Mouse (Mus musculus) midbrain, embryonic 10.5 days (tissue): ENCODE data around the gene Nup107. TPM values are rescaled to one million over a fixed set of nuclear protein-coding genes. Genes with fewer than 3 reads are reported as not detected.

Experiments used
- DNase-seq: peaks from one replicate; pipeline ENCODE4 v3.0.0-alpha.2; 2017; ENCODE audit warnings: low spot score
- H3K27ac ChIP-seq: fragments of 300-500 bp; sonication (generic); replicated peaks from 2 replicates; pipeline ENCODE4 v1.5.1; 2016; ENCODE audit warnings: mild to moderate bottlenecking
- H3K27me3 ChIP-seq: fragments of 300-500 bp; sonication (generic); 2 replicates; pipeline ENCODE4 v1.6.1; 2016; ENCODE audit warnings: low read depth, mild to moderate bottlenecking; ENCODE audit not compliant: poor library complexity, severe bottlenecking
- H3K36me3 ChIP-seq: fragments of 300-500 bp; sonication (generic); 2 replicates; pipeline ENCODE4 v1.6.1; 2016; ENCODE audit warnings: mild to moderate bottlenecking, moderate library complexity
- H3K4me1 ChIP-seq: fragments of 300-500 bp; sonication (generic); 2 replicates; pipeline ENCODE4 v1.6.1; 2016
- H3K4me3 ChIP-seq: fragments of 300-500 bp; sonication (generic); 2 replicates; pipeline ENCODE4 v1.5.1; 2016; ENCODE audit warnings: mild to moderate bottlenecking, moderate library complexity
- H3K9me3 ChIP-seq: fragments of 300-500 bp; sonication (generic); replicated peaks from 2 replicates; pipeline ENCODE4 v1.6.1; 2016; ENCODE audit warnings: mild to moderate bottlenecking
- WGBS: fragments of 180-500 bp; shearing (Covaris S2); methylation state at CpG from one replicate; pipeline ENCODE4 v1.1.7; 2016; 5-methylcytosine and 5-hydroxymethylcytosine counted together
- polyA plus RNA-seq: library from polyadenylated mRNA; unstranded; fragments of >200 nt; fragmentation: Nextera tagmentation; extraction: Ambion mirVana; gene quantifications from 2 replicates; pipeline ENCODE4 v1.2.1, GENCODE M21; 2016

The Nup107 gene
- polyA plus RNA-seq, 1 experiment from 2014 or later: 104 TPM

GRCm38 (mm10) chr10:117797684-117798083 lies 5.2 kb upstream of the Nup107 start:
- Histone ChIP-seq H3K27me3 (no peaks in the 10 kb centered on the region), H3K9me3 (no peaks in the 10 kb centered on the region; the same call in 1 of the 2 replicates), H3K4me1 (peaks cover 10% of the 10 kb centered on the region), H3K36me3 (no peaks in the 10 kb centered on the region), H3K27ac (no peak overlapping the region), H3K4me3 (no peak overlapping the region)
- 74% methylated on average over 7 of the region's 7 CpGs for WGBS
- no peak for DNase-seq

- Histone ChIP-seq H3K27me3 (no peaks in the 10 kb centered on the region), H3K4me1 (peaks cover 13% of the 10 kb centered on the region), H3K27ac (no peak overlapping the region), H3K9me3 (no peaks in the 10 kb centered on the region; the same call in 1 of the 2 replicates), H3K4me3 (no peak overlapping the region), H3K36me3 (no peaks in the 10 kb centered on the region)
- no peak for DNase-seq
- WGBS: 93% methylated on average over 12 of the region's 12 CpGs
These were observed 4.6 kb upstream of the Nup107 start for GRCm38 (mm10) chr10:117797106-117797505.

- H3K4me1 ChIP-seq: peaks cover 22% of the 10 kb centered on the region
- H3K4me3 ChIP-seq: no peak overlapping the region
- 90% methylated on average over 7 of the region's 7 CpGs for WGBS
- DNase-seq: no peak
- no peaks in the 10 kb centered on the region for H3K36me3 ChIP-seq
- no peaks in the 10 kb centered on the region; the same call in 1 of the 2 replicates for H3K9me3 ChIP-seq
- H3K27me3 ChIP-seq: no peaks in the 10 kb centered on the region
- no peak overlapping the region for H3K27ac ChIP-seq
These were observed 3.7 kb upstream of the Nup107 start for GRCm38 (mm10) chr10:117796181-117796580.

- no peak for DNase-seq
- H3K27me3 ChIP-seq: no peaks in the 10 kb centered on the region
- H3K36me3 ChIP-seq: peaks cover 8% of the 10 kb centered on the region
- no peak overlapping the region for H3K4me3 ChIP-seq
- H3K4me1 ChIP-seq: peaks cover 27% of the 10 kb centered on the region
- H3K27ac ChIP-seq: no peak overlapping the region
- 75% methylated on average over 4 of the region's 4 CpGs for WGBS
- no peaks in the 10 kb centered on the region; the same call in 1 of the 2 replicates for H3K9me3 ChIP-seq
These were observed 2.7 kb upstream of the Nup107 start for GRCm38 (mm10) chr10:117795206-117795605.

- Histone ChIP-seq H3K27me3 (no peaks in the 10 kb centered on the region), H3K27ac (peak overlapping the region; percentile 81; the same call in 1 of the 2 replicates), H3K4me3 (peak overlapping the region; percentile 71), H3K4me1 (peaks cover 27% of the 10 kb centered on the region), H3K36me3 (peaks cover 22% of the 10 kb centered on the region), H3K9me3 (no peaks in the 10 kb centered on the region; the same call in 1 of the 2 replicates)
- no peak for DNase-seq
- 77% methylated on average over 11 of the region's 11 CpGs for WGBS
These were observed 1.0 kb upstream of the Nup107 start for GRCm38 (mm10) chr10:117793436-117794030.

GRCm38 (mm10) chr10:117791171-117791470 lies 1.4 kb downstream of the Nup107 start:
- no peak for DNase-seq
- Histone ChIP-seq H3K27me3 (no peaks in the 10 kb centered on the region), H3K4me3 (peak overlapping the region; percentile 71), H3K9me3 (no peaks in the 10 kb centered on the region; the same call in 1 of the 2 replicates), H3K27ac (no peak overlapping the region), H3K4me1 (peaks cover 27% of the 10 kb centered on the region), H3K36me3 (peaks cover 46% of the 10 kb centered on the region)
- WGBS: 86% methylated on average over 2 of the region's 2 CpGs

GRCm38 (mm10) chr10:117790421-117791170 lies 1.9 kb downstream of the Nup107 start:
- Histone ChIP-seq H3K27ac (no peak overlapping the region), H3K4me3 (peak overlapping the region; percentile 71; the same call in 1 of the 2 replicates), H3K27me3 (no peaks in the 10 kb centered on the region), H3K36me3 (peaks cover 51% of the 10 kb centered on the region), H3K4me1 (peaks cover 27% of the 10 kb centered on the region), H3K9me3 (no peaks in the 10 kb centered on the region)
- WGBS: 94% methylated on average over 17 of the region's 17 CpGs
- DNase-seq: no peak

GRCm38 (mm10) chr10:117790011-117790410 lies 2.5 kb downstream of the Nup107 start:
- H3K27me3 ChIP-seq: no peaks in the 10 kb centered on the region
- peaks cover 57% of the 10 kb centered on the region for H3K36me3 ChIP-seq
- 88% methylated on average over 1 of the region's 1 CpGs for WGBS
- no peak for DNase-seq
- H3K4me3 ChIP-seq: no peak overlapping the region
- peaks cover 27% of the 10 kb centered on the region for H3K4me1 ChIP-seq
- no peaks in the 10 kb centered on the region for H3K9me3 ChIP-seq
- H3K27ac ChIP-seq: no peak overlapping the region

- Histone ChIP-seq H3K9me3 (no peaks in the 10 kb centered on the region), H3K4me3 (no peak overlapping the region), H3K36me3 (peaks cover 97% of the 10 kb centered on the region), H3K27me3 (no peaks in the 10 kb centered on the region), H3K27ac (no peak overlapping the region), H3K4me1 (no peaks in the 10 kb centered on the region)
- no peak for DNase-seq
- 94% methylated on average over 7 of the region's 7 CpGs for whole genome bisulfite sequencing
These were observed 7.9 kb downstream of the Nup107 start for GRCm38 (mm10) chr10:117784646-117785045.

GRCm38 (mm10) chr10:117783786-117784420 lies 8.6 kb downstream of the Nup107 start:
- Histone ChIP-seq H3K36me3 (peaks cover 97% of the 10 kb centered on the region), H3K4me1 (no peaks in the 10 kb centered on the region), H3K27me3 (no peaks in the 10 kb centered on the region), H3K27ac (no peak overlapping the region), H3K4me3 (no peak overlapping the region), H3K9me3 (no peaks in the 10 kb centered on the region)
- no peak for DNase-seq
- WGBS: 94% methylated on average over 13 of the region's 13 CpGs

- H3K27me3 ChIP-seq: no peaks in the 10 kb centered on the region
- H3K4me1 ChIP-seq: no peaks in the 10 kb centered on the region
- H3K9me3 ChIP-seq: no peaks in the 10 kb centered on the region
- H3K36me3 ChIP-seq: peaks cover 99% of the 10 kb centered on the region
- no peak overlapping the region for H3K4me3 ChIP-seq
- H3K27ac ChIP-seq: no peak overlapping the region
- no peak for DNase-seq
- 95% methylated on average over 14 of the region's 14 CpGs for WGBS
These were observed 9.8 kb downstream of the Nup107 start for GRCm38 (mm10) chr10:117782491-117783260.

- DNase-seq: no peak
- H3K36me3 ChIP-seq: peaks cover 98% of the 10 kb centered on the region
- H3K4me3 ChIP-seq: no peak overlapping the region
- H3K27me3 ChIP-seq: no peaks in the 10 kb centered on the region
- H3K9me3 ChIP-seq: no peaks in the 10 kb centered on the region
- 91% methylated on average over 2 of the region's 2 CpGs for WGBS
- H3K27ac ChIP-seq: no peak overlapping the region
- H3K4me1 ChIP-seq: no peaks in the 10 kb centered on the region
These were observed 10.4 kb downstream of the Nup107 start for GRCm38 (mm10) chr10:117782056-117782455.
